Mouse (Mus musculus) induced T-regulatory cell, adult 2 months (primary cell): Measurements from ENCODE around the gene Tent5c.
"Not testable (repeated sequence)": the region's sequence is repeated elsewhere in the genome, so short reads cannot be mapped to it uniquely, and the experiment has no call there.

ENCODE experiments used
- DNase-seq: peaks from one replicate; pipeline ENCODE4 v3.0.0-alpha.2; 2012; ENCODE audit warnings: low read depth

The Tent5c gene

DNA sequence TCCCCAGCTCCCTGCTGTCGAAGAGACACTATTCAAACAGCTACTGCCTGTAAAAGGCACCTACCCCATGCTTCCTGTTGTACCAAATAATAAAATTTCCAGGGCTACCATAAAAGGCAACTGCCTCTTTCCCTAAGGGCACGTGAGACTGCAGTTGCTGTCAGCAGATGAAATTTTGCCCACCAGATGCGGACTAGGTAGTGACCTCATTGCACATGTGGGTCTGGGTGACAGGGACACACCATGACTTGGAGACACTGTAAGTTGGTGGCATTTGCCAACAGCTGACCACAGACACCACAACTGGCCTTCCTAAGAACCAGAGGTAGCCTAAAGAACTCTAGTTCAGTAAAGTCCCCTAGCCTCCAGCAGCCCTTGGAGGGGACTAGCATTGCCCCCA is 50.0 kb downstream of the Tent5c start:
- peak; percentile 46 for DNase-seq

DNA sequence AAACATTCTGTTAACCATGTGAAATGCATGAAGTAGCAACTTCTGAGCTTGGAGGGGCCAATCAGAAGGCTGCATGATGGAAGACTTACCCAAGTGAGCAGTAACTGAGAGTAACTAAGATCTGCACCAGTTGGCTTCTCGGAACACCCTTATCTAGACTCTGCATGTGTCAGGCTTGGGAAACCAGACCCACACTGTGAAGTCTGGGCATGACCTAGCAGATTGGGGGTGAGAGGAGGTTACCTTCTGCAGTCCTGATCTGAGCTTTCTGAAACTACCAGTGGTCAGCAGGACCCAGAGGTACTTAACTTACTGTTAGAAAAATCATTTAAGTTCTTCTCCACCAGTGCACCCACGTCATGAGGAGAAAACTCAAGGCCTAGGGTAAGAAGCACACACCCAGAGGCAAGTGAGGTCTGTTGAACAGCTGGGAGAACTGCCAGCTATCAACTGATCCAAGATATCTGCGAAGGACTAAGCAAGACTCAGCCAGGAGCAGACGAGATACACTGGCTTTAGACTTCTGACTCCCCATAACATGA is 50.6 kb downstream of the Tent5c start:
- no peak for DNase-seq

DNA sequence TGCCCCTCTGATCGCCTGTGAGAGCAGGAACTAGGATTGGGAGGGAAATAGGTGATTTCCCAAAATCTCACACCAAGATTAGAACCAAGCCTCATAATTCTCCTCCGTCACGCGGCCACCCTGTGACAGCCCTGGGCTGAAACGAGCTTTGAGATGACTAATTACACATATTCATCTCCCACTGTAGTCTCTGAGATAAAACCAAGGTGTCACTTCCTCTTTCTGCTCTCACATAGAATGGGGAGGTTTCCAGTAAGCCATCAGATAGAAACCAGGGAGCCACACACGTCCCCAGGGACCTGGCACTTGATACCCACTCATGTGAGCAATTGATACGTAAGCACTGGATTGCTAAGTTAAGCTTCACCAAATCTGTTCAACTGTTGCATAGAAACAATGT is 52.4 kb downstream of the Tent5c start:
- DNase-seq = peak; percentile 87

DNA sequence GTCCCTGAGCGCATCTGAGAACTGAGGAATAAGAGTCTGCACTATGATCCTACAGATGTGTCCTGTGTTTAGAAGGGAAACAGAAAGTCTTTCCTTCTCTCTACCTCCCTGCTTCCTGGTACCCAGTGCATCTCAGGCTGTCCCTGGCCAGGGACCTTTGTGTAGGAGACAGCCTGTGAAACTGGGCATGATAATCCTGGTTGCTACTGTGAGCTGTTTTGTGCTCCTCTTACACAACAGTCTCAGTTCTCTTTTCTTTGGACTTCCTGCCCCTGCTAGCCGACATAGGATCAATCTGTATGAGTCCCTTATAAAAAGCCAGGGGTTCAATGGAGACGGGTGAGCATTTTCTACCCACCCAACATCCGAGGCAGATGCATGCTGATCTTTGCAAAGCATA is 57.4 kb downstream of the Tent5c start:
- DNase-seq = no peak

DNA sequence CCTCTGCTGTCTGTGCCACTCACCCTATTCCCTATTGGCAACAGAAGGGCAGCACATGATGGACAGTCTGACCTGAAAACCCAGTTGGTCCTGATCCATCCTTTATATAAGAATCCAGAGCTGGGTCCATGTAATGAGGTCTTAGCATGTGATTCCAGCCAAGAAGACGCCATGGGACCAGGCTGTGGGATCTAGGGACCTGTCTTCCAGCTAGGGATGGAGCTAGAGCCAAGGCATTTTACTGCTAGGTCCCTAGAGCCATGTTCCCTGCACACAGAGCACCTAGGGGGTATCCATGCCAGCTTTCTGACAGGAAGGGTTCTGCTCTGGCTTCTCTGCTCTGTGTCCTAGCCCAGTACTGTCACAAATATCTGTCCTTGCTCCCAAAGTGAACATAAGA is 58.4 kb downstream of the Tent5c start:
- no peak for DNase-seq

DNA sequence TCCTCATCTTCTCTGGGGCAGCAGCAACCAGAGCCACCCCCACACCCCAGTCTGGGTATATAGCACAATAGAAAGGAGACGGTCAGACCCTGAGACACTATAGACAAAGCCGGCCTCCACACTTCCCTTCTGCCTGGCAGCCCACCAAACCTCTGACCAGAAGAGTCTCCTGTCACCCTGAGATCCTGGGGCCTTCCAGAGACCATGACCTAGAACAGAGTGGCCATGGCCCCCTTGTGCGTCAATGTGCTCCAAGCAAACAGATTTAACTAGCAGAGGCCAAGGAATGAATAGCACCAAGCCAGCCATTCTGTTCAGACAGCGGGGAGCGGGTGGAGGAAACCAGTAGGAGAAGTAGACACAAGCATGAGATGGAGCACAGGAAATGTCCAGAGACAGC is 59.0 kb downstream of the Tent5c start:
- no peak for DNase-seq

DNA sequence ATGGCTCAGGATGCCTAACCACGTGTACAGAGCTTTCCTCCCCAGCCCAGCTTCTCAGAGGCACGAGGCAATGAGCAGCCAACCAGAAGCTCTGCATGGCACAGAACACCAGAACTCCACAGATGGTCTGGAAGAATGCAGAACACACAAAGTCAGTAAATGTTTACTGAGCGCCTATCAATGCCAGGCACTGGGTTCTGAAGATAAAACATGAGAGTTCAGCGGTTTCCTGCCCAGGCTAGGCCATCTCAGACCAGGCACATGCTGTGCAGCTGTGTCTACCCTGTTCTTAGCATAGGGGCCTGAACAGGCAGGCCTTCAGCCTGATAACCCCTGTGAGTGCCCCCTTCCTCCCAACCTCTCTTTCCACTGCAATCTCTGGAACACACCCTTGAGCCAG is 59.5 kb downstream of the Tent5c start:
- no peak for DNase-seq

DNA sequence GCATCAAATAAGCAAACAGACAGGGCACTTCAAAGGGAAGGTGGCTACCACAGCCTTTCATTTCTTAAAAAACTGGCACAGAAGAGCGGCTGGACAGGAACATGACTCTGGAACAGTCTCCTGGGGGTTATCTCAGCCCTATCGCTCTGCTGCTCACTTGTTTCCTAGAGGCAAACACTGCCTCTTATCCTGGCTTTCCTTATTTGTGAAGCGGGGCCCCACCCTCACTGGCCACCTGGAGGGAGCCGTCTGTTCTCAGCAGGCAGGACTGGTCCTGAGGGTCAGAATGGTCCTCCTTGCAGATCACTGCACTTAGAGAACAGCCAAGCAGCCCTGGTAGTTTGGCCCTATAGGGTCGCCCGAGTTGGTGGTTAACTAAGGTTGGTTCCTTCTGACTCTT is 61.6 kb downstream of the Tent5c start:
- DNase-seq = no peak

DNA sequence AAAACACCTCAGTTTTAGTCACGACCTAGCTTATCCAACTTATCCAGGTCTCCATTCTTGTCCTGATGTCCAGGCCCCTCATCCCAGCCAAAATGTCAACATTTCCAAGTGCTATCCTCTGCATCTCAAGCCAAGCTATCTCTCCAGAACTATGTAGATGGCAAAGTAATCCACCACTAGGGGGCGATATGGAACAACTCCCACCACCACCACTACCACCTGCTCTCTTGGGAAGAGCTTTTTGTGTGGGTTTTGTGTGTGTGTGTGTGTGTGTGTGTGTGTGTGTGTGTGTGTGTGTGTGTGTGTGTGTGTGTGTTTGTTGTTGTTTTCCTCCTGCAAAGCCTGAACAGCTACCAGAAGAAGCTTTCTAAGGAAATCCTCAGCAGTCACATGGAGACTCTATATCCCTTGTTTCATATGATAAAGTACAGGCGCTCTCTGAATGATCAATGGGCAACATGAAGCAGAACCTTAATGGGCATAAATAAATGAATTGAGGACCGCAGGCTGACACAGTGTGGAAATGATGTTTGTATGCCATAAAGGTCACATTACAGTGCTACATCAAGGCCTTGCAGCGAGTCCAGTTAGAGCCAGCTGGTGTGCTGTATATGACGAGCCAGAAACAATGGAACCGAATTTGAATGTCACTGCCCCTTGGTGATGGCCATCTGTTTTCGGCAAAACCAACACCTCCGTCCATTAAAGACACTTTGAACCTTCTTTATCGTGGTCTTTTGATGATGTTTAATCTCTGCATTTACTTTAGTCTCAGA is 66.5 kb downstream of the Tent5c start:
- peak; percentile 87 for DNase-seq

DNA sequence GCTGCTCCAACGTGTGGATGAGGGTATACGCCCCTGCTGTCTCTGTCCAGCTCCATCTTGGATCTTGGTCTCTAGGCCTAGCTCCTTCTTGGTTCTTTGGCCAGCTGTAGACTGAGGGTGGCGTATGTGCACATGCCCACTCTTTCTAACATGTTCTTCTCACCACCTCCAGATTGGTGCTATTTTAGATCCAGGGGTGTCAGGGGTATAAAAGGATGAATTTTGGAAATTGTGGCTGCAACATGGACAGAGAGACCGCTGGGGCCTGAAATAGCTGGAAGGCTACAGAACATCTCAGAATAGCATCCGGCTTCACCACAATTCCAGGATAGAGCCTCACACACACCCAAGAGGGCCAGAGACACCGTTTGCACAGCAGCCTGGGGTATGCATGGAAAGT is 67.8 kb downstream of the Tent5c start:
- DNase-seq = no peak

DNA sequence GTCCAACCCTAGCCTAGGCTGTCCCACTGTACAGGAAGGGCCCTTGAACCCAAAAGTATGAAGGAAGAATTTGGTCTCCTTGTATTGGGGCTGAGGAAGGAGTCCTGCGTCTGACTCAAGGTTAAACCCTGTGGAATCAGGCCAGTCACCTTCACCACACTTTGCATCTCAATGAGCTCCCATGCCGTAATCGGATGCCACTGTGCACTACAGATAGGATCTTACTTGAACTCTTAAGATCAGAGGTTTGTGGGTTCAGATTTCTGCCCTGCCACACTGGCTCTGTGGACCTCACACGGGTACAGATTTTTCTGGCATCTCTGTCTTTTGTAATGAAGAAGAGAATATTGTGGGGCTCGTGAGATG is 68.5 kb downstream of the Tent5c start:
- DNase-seq = no peak

DNA sequence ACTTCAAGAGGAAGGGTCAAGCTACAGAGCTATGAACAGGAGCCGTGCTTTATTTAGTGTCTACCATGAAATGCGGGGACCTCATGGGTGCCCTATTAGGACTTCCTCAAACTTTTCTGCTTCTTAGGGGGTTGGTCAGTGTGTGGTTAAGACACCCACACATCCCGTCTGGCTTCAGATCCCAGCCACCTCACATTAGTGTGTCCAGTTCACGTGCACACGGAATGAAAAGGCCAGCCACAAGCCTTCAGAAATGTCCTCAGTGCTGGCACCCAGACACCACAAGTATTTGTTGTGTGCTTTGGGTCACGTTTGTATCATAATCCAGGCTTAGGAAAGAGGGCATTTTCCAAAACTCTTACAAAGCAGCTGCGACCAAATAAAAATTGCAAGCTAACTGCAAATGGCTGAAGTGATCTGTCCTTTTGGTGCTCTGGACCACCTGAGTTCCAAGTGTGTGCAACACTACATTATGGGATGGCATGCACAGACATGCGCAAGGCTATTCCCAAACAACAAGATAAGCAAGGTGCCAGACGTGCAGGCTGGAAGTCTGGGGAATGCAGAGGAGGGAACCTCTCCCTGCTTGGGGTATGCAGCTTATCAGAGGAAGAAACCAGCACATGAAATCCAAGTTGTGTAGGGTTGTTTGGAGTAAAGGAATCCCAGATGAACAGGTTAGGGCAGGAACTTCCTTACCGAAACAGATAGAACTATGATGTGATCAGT is 69.0 kb downstream of the Tent5c start:
- DNase-seq = no peak

DNA sequence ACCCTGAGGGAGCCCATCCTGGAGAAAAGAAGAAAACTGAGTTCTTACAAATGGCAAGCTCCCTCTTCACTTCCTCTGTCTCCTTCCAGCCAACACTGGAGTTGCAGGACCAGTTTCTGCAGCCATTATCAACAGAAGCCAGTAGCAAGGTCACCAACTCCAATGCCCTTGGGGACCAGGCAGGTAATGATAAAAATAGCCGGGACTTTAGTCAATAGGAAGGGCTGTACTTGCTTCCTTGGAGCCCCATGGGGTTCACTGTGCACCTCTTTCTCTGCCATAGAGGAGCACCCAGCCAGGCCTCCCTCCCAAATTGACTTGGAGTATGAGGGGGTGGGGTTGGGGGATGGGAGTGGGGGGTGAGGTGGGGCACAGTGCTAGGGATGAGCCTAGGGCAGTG is 70.7 kb downstream of the Tent5c start:
- no peak for DNase-seq

DNA sequence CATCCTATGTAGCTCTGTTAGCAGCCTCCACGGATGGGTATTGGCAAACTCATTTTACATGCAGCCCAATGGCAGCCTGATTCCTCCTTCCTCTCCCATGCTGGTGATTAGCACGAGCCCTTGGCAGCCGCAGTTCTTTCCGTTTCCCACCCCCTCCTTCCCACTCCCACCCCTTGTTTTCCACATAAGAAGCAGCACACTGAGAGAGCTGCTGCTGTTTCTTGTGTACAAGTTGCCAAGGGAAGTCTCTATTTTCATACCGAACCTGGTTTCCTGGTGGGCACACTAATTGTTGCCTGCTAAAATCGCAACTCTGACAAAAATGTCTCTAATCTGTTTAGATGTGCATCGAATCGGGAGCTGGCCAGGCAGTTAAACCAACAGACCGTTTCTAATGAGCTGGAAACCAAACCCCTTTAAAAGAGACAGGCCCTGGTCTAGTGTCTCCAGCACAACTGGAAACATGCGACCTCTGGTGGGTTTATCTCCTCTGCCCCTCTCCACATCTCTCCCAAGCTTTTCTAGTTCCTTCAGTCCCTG is 71.3 kb downstream of the Tent5c start:
- no peak for DNase-seq

DNA sequence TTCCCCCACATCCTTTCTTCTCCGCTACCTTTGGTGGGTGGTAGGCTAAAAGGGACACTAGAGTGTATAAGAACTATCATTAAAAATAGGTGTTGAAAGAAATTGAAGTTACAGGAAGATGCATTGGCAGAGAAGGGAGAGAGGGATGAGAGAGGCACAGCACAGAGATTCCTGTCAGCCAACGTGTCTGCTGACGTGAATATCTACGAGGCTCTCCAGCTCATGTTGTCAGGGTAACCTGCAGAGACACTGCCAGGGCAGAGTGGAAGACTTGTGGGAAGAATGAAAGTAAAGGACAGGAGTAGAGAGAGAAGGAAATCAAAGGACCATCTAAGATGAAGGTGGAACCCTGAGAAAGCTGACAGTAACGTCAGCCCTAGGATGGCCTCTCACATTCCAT is 73.5 kb downstream of the Tent5c start:
- DNase-seq = no peak

DNA sequence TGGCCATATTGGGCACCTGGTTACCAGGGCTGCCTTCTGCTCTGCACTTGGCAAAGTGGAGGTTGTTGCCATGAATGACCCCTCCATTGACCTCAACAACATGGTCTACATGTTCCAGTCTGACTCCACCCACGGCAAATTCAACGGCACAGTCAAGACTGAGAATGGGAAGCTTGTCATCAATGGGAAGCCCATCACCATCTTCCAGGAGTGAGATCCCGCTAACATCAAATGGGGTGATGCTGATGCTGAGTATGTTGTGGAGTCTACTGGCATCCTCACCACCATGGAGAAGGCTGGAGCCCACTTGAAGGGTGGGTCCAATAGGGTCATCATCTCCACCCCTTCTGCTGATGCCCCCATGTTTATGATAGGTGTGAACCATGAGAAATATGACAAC is 75.5 kb downstream of the Tent5c start:
- DNase-seq = not testable (repeated sequence)

DNA sequence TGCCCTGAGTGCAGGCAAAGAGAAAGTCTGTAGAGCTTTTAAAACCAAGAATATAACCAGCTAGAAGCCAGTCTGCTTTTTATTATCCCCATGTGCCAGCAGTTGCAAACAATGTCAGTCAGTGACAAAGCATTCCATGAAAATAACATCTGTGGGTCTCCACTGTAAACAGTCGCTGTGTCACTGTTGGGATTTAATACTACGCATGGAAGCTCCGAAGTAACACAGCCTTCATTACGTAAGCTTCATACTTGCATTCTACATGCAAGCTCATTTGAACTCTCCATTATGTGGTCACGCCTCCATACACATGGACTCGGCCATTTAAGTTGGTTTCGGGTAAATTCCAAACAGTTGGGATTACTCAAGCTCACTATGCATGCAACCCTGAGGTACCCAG is 77.2 kb downstream of the Tent5c start:
- DNase-seq = no peak

DNA sequence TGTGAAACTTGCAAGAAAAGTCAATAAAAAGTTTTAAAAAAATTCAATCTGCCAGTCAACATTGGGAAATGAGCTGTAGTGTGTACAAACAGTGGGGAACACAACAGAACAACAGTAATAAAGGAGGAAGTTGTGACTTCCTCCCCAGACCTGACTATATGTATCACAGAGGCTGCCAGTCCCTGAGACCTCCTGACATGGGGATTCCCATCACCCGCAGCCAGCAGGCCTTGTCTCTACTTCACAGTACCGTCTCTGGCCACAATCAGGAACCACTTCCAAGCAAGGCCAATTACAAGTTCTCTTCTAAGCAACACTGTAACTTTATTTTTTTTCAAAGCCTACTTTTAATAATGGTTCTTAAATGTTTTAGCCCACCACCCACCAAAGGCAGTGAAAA is 79.8 kb downstream of the Tent5c start:
- peak; percentile 28 for DNase-seq

DNA sequence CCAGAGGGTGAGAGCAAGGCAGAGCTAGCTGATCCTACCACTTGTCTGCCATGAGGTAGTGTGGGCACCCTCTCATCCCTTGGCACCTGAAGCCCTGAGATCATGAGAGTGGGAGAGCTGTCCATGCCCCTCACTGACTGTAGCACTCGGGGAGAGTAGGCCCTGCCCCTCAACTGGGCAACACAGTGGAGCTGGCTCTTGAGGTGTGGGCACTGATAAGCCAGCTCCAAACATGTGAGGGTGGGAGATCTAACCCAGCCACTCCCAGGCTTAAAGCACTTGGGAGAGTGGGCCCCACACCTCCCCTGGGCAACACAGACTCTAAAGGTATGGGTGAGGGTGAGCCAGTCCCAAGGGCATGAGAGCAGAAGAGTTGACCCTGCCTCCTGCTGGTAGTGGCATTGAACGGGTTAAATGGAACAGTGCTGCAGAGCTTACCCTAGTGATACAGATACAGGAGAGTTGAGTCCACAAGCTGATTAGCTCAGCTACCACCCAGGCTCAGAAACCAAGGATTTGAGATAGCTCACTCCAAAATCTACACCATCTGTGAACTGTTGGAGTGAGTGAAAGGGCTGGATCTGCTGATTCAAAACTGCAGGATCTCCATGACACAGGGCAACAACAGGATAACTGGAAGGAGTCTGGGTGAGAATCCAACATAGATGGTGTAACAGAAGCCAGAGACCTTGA is 80.6 kb downstream of the Tent5c start:
- DNase-seq = no peak

DNA sequence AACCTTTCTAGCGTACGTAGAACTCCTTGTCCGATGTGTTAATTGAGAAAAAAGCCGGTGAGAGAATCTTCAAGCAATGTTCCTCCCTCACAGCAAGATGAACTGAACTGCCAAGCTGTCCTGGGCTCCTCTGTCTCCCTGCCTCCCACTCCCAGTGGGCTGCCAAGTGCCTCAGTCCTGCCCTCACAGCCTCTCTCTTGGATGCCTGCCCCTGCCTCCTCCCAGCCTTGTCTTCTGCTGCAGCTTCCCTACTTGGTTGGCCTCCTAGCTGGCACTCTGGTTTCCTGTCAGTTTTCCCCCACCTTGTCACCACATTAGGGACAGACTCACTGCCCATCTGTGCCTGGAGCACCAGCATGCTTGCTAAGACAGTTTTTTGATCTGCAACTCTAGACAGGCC is 86.5 kb downstream of the Tent5c start:
- DNase-seq = no peak
